Mouse (Mus musculus): Measurements from ENCODE around the gene 5330417H12Rik.
A peak's percentile ranks its signal among the peaks of the same experiment; 100 is the strongest.

Gene 5330417H12Rik

DNA sequence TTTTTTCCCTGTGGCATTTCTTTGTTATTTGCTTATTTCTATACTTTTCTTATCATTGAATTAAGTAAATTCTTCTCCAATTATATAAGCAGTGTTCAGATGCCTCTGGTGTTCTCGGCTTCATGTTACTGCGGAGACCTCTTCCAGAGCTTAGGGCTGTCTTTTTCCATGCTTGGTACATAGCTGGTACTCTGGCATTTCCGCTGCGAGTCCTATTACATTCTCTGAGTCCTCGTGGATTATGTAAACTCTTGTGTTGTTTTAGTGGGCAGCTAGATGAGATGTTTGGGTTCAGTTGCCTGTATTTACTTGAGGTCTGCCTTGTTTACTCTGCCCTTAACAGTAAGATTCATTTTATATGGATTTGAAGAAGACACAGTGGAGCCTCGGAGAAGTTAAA lies 820 bp upstream of the 5330417H12Rik start:
- DNase-seq (ENCODE audit: low read depth, low spot score), result no peak

DNA sequence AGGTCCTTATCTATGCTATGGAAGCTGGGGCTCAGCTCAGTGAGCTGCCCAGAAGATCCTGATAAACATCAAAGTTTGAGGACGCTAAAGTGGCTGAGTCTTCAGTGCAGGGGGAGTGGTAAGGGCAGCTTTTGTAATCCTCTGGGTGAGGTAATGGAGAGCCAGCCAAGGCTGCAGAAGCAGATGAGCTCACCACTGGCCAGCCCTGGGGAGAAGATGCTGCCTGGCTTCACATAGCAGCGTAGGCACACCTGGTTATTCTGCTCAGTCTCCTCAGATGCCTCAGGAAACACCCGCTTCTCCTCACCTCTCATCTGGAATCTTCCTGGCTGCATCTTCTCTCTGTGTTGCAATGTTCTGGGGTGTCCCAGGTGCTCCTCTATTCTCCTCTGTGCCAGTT lies 529 bp downstream of the 5330417H12Rik start:
- no peak for DNase-seq (ENCODE audit: low read depth, low spot score)

DNA sequence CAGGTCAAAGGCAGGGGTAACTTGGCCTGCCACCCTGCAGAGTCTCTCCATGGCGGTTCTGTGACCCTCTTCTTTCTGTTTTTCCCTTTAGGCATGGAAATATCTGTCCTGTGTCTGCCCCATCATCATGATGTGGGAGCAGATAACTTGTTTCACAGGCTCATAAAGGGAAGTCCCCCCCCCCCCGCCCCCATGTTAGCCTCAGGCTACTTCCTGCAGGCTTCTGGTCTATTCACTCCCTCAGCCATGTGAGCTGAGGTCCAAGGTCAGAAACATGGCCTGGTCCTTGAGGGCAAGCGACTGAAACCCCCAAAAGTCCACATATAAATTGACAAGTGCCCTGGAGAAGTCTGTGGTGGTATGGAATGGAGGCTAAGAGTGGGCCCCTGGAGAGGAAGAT lies 4.8 kb downstream of the 5330417H12Rik start:
- no peak for DNase-seq (ENCODE audit: low read depth, low spot score)

DNA sequence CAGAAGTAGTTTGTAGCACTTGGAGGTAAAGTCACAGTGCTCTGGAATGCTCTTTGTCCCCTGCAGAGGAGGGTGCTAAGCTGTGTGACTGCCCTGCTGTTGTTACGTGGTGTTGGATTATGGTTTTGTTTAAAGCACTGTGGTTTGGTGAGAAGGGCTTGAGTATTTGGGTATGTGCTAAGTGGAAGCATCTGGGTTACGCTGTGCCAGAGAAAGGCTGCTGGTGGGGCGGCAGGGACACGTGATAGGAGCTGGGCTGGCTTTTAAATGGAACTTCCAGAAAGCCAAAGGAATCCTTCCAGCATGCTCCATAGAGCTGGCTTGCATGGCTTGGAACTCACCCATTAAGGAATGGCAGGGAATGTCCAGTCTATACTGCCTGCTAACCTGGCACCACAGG lies 5.7 kb downstream of the 5330417H12Rik start:
- no peak for DNase-seq (ENCODE audit: low read depth, low spot score)

DNA sequence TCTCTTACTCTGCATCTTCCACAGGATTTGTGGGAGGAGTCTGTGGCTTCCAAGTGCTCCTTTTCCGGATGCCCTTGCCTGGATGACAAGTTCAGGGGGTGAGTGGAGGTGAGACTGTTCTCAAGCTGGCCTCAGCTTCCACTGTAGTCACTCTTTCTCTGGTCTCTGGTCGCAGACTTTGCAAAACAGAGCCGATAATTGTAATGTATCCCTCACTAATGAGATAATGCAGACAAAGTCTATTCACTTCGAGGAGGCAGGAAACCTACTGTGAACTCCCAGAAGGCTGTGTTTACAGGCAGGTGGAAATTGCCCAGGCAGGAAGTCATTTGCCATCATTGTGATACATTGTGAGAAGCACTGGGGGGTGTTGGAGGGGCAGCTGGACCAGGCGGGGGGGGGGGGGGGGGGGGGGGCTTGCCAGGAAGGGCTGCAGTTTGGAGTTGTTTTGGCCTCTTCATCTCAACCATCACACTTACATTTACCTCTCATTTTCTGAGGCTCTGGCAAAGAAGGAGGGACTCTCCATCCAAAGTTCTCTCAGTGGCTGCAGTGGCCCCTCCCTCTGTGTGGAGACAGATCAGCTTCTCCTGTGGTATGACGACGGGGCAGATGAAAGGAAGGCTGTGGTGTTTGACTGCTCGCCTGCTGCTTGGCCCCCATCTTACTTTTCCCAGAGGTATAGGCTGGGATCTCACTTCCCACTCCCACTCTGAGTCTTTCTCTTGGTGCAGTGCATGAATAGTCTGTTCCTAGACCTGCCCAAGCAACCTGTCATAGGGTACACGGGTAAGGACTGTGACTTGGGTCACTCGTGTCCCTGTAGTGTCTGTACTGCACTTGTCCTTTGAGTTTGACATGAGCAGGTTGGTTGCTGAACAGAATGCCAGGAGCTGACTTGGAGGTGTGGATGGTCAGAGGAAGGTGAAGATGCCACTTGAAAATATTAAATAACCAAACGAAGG lies 6.7 kb downstream of the 5330417H12Rik start:
- no peak for DNase-seq (ENCODE audit: low read depth, low spot score)

DNA sequence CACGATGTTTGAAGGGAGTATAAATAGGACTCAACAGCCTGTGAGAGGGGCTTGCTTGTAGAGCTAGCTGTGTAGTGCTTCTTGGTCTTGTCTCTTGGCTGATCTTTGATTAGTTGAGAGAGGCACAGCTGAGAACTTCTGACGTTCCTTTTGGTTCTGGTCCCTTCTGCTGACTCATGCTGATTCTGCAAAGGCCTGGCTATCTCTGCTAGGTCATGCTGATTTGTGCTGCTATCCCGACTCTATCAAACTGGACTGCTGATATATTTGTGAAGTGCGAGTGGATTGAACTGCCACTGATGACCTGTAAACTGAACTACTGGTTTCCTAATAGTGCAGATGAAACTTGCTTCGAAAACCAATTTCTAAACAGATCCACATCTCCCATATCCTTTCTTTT lies 14.1 kb downstream of the 5330417H12Rik start:
- DNase-seq (ENCODE audit: low read depth, low spot score), result no peak

DNA sequence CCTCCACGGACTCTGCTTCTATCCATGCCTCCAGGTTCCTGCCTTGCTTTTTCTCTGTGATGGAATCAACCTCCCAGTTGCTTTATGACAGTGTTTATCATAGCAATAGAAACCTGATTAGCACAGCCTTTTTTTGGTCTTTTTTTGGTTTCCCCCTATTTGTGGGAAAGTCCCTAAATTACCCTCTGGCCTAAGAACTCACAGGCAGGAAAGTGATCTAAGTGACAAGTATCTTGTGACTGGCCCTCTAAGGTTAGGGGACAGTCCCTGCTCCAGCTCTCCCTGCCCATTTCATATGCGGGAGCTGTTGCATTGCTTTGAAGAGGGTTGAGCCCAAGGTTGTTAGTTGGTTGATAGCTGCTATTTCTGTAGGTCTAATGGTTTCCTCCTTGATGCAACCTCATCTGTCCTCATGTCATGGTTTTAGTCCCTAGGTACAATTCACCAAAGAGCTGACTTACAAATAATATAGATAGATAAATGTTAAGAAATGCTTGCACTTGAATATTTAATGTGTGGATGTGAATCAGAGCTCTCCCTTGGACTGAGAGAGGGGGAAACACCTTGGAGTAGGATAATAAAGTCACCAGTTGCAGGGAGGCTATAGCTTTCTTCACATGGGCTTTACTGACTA lies 15.2 kb downstream of the 5330417H12Rik start:
- no peak for DNase-seq (ENCODE audit: low read depth, low spot score)

DNA sequence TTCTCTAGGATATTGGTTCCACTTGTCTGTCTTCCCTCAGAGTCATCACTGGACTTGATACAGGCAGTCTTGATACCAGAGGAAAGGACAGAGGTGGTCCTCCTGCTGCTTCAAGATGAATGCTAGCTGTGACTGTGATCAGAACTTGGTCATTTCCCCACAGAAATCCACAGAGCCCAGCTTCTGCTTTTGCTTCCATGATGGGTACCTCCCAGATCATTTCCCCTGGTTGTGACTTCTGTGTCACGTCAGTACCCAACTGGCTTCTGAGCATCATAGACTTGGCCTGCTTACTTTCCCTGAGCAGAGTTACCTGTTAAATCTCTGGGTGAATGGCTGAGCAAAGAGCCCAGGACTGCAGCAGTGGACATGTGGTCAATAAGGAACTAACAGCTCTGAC lies 17.2 kb downstream of the 5330417H12Rik start:
- no peak for DNase-seq (ENCODE audit: low read depth, low spot score)

DNA sequence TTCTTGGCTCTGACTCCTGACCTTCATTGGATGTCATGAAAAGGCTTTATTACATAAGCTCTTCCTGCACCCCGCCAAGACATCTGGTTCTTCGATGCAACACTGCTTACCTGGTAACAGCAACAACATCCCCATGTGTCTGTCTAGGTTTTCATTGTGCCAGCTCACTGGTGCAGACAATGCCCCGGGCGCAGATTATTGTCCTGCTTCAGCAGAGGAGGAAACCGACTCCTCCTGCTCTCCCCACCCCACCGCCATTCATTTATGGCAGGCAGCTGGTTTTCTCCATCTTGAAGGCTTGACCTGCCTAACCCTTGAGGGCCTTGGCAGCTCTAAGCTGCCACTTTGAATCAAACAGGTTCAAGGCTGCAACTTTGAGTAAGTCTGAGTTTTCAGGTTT lies 22.0 kb downstream of the 5330417H12Rik start:
- no peak for DNase-seq (ENCODE audit: low read depth, low spot score)

DNA sequence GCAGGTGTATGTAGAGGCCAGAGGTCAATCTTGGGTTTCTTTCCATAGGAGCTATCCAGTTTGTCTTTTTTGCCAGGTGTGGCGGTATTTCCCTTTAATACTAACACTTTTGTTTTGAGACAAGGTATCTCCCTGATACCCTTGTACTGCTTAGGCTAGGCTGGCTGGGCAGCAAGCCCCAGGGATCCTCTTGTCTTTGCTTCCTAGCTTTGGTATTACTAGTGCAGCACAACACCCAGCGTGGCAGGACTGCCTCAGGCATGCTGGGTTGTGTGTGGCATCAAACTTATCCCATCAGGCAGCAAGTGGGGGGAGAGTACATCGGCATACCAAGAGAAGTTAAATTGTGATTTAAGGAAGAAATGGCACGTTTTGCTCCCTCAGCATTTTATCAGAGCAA lies 22.5 kb downstream of the 5330417H12Rik start:
- DNase-seq (ENCODE audit: low read depth, low spot score), result no peak

DNA sequence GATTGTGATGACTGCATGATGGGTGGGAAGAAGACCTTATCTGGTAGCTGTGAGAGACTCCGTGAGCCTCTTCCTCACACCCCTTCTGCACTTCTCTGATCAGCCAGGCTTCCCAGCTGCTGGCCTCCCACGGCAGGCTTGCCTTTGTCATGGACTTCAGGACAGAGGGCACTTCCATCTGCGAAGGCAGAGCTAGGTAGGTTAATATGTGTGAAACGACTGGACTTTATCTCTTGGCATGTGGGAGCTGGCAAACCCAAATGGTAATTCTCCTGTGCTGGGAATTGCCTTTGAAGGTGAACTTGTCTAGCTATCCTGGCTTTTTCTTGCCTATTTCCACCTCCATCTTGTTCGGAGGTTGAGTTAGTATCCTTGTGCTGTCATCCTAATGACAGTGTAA lies 24.3 kb downstream of the 5330417H12Rik start:
- no peak for DNase-seq (ENCODE audit: low read depth, low spot score)

DNA sequence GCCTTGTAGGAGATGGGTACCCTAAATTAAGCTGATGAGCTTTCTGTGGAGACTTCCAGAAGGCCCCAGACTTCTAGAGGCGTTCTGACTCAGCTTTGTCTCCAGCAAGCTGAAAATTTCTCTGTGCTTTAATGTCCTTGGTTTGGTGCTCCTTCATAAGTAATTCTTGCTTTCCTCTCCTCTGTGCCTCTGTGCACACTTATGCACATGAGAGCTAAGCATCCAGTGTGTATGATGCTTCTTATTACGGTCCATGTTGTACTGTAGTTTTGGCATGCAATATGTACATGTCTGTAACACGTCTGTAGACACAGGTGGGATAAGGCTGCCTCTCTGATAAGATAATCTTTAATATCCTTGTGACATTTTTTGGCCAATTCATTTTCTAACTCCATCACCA lies 27.0 kb downstream of the 5330417H12Rik start:
- no peak for DNase-seq (ENCODE audit: low read depth, low spot score)

DNA sequence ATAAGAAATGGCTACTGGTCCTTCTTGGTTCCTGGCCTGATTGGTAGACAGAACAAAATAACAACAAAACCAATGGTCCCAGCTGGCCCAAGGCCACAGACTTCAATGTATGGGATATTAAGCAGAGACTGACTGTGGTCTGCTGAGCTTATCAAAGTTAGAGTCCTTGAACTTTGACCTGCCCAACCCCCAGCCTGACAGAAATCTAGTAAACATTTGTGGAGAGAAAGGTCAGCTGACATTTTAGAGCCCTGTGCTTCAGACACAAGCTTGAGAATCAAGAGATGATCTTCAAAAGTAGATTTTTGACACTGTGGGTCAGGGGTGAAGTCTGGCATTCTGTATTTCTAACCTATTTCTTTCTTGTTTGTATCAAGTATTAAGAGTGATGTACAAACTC lies 28.2 kb downstream of the 5330417H12Rik start:
- DNase-seq (ENCODE audit: low read depth, low spot score), result no peak

DNA sequence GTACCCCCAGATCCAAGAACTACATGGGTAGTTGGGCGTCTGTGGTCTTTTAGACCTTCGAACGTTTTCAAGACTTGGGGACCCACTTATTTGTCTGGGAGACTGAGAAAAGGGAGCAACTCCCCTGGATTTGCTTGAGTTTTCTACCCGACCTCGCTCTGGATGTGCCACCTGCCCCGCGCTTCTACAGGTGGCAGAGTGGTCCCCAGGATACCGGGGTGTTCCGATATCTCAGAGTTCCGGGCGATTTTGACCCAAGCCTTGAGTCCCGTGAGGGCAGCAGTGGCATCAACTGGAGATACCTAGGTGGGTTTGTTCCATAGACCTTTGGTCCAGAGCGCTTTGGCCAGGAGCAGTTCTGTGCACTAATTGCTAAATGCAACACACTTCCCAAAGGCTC lies 29.5 kb downstream of the 5330417H12Rik start:
- DNase-seq (ENCODE audit: low read depth, low spot score), result no peak

DNA sequence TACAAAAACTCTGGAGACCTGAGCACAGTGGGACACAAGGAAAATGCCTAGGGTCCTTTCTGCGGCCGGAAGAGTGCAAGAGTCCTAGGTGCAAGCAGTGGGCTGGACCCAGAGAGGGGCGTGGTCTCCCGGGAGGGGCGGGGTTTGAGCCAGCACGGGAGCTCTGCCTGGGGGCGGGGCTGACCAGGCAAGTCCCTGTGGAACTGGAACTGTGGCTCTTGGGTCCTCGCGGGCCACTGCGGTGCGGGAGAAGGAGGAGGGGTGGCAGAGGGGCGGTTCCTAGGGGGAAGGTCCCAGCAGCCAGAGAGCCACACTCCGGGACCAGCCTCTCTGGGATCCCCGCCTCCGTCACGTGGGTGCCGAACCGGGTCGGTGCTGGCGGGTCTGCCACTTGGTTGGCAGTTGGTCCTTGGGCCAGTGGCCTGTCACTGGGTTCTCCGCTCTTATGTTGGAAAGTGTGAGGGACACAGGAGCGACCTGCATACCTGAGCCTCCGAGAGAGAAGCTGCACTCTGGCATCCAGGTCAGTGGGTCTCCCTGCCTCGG lies 30.0 kb downstream of the 5330417H12Rik start, which contains the start of gene Ppfibp2:
Gene Ppfibp2 (plus strand): TSS at position 351 of the 546 bp plus-strand sequence.
- DNase-seq (ENCODE audit: low read depth, low spot score), result peak; percentile 92

DNA sequence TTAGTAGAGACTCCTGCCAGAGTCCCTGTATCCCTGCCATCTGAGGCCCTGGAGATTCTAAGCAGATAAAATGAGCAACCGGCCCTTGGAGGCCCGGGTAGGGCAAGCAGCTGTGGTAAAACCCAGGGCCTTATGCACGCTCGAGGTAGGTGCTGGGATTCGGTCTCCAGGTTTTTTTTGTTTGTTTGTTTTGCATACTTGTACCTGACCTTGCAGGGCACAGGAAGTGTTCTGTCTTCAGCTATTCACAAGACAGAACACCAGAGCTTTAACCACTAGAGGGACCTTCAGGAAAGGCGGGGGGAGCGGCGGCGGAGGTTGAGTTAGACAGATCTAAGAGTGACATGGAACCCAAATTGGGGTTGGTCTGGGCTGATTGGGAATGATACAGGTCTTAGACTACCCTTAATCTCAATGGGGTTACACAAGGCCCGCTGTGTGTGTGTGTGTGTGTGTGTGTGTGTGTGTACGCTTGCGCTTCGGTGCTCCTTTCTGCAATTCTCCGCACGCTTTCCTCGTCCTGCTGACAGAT lies 30.6 kb downstream of the 5330417H12Rik start:
- peak; percentile 61 for DNase-seq (ENCODE audit: low read depth, low spot score)

DNA sequence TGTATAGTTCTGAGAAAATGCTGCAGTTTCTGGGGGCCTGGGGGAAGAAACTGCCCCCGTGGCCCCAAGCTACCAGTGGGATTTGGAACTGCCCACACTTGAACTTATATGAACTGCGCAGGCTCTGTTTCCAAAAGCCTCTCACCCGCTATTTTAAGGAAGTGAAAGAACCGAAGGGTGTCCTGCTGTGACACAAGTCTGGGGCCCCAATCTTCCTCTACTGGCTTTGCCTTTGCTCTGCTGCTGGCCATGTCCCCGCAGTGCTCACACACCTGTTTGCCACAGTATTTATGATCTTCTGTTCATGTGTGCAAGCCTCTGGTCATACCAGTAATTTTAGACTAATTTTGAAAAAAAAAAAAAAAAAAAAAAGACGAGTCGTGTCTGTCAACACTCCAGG lies 31.1 kb downstream of the 5330417H12Rik start:
- peak; percentile 16 for DNase-seq (ENCODE audit: low read depth, low spot score)

DNA sequence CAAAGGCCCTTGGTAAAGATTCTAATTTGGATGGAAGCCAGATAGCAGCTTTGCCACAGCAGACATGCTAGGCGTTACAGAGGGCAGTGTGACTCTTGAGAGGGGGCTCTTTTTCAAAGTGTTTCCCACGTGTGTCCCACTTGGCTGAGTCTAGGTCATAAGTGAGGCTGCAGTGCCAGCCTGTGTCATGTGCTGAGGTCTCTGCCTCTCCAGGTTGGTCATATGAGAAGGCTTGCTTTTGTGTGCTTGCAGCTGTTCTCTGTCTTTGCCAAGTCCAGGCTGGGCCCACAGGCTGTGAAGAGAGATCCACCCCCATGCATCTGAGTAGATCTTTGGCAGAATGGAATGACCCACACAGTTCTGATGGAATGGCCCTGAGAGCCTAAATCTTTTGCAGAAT lies 32.3 kb downstream of the 5330417H12Rik start:
- DNase-seq (ENCODE audit: low read depth, low spot score), result peak; percentile 91

DNA sequence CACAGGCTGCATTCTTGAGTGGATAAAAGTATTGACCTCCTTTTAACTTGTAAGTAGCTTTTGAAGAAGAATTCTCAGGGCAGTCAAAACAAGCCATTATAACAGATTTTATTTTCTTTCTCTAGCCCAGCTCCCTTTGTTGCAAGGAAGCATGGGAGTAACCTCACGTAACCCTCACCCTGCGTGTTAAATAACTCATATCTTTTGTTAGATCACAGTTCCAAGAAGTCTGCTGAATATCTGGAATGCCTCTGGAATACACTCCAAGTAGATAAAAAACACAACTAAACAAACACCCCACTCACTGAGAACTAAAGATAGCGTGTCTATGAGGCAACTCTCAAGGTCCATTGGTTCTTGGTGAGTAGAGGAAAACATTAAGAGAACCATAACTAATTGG lies 50.7 kb downstream of the 5330417H12Rik start:
- no peak for DNase-seq (ENCODE audit: low read depth, low spot score)

Measured in brain, adult 2 months (tissue).